Mouse (Mus musculus) layer of hippocampus, postnatal 10 days (tissue): ENCODE results near the gene Ofd1. TPM values are rescaled to one million over a fixed set of nuclear protein-coding genes. Genes with fewer than 3 reads are reported as not detected.

Experiments
- DNase-seq, 2 experiments: peaks; one replicate each; pipeline ENCODE4 v3.0.0; 2021; ENCODE audit warnings: low spot score in 2 of 2
- total RNA-seq, 2 experiments: library from RNA; stranded (reverse); gene quantifications; 2 replicates each; pipeline ENCODE4 v1.2.3; 2021

The Ofd1 gene
- total RNA-seq, 2 experiments from 2014 or later = 5.3 to 6.2 TPM

DNA sequence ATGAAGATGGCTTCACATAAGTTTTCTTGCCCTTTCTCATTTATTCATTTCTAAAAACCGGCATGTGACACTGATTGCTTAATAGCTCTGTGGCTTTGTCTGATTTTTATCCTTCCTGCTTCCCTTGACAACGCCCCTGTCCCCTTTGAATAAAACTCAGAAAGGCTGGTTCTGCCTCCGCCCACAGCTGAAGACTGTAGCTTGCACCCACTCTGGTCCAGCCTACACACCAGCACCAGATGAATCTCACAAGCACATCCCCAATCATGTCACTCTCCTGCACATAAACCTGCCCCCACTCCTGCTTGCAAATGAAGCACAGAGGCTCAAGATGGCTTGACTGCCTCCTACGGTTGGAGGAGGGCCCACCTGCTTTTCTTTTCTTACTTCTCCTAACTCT, 80.0 kb downstream of the Ofd1 start:
- no peak for DNase-seq

DNA sequence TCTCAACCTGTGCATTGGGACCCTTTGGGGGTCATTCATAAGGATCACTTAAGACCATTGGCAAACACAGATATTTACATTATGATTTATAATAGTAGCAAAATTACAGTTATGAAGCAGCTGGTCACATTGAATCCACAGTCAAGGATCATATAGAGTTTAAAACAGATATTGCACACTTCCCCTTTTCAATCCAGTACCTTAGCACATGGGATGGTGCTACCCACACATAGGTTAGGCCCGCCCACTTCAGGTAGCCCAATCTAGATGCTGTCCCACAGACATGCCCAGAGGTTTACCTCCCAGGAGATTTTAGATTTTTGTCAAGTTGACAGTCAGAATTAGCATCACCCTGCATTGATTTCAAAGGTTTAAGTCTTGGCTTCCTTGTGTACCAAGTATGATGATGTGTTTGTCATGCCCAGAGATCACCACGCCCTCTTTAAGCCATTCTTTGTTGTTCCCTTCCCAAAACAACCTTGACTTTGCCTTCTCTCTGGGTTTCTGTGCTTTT, 80.5 kb downstream of the Ofd1 start:
- no peak for DNase-seq

DNA sequence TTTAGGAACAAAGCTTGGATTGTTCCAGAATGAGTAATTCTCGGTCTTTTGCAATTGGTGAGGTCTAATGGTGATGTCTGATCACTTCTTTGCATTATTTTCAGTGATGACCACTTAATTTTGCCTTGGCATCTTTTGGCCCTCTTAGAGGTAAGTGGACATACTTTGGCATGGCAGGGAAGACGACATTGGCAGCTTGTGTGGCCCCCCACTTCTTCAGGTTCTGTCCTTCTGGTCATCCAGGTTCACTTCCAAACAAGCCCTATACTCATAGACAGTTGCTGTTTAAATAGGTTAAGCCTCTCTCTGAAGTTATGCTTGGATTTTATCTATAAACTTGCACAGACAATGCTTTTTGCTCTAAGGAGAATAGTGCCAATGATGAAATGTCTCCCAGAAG, 81.5 kb downstream of the Ofd1 start:
- no peak for DNase-seq

DNA sequence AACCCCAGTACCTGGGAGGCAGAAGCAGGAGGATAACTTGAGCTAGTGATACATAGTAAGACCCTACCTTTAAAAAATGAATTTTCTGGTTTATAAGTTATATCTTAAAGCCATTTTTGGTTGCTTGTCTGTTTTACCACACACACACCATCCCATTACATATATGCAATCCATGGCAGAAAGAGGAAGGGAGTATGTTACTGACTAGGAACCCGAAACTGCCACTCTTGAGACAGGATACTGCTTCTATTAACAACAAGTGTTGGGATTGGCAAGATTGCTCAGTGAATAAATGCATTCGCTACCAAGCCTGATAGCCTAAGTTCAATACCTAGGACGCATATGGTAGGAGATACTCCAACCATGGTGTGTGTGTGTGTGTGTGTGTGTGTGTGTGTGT, 84.2 kb downstream of the Ofd1 start:
- no peak for DNase-seq

DNA sequence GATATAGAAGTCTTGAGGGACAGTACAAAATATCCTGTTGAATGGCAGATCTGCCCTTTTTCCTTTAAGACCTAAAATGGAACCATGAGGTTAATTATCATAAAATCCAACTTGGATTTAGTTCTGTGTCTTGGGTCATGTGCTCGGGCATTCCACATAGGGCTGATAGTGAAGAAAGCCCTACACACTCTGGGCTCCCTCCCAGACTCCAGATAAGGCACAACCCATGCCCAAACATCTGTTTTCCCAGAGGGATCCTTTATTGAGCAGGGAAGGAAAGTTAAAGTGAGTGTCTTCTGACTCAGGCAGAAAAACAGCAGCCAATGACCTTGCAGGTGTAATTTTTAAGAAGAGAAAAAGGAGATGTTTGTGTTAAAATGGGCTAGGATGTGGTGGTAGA, 85.6 kb downstream of the Ofd1 start:
- no peak for DNase-seq

DNA sequence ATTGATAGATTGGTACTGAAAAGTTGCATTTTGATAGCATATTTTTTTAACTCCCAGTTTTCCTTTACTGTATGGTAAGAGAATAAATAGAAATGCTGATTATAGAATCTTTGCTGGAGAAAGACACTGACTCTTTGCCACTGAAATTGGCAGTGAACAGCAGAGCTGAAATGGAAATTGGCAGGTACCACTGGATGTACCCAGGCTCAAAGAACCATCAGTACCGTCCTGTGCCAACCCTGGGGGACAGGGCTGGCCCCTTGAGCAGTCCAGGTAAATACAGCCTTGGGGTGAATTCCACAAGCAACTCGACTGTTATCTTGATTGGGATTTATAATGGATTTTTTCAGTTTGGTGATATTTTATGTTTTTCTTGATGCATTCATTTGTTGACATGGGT, 87.1 kb downstream of the Ofd1 start:
- DNase-seq = no peak

DNA sequence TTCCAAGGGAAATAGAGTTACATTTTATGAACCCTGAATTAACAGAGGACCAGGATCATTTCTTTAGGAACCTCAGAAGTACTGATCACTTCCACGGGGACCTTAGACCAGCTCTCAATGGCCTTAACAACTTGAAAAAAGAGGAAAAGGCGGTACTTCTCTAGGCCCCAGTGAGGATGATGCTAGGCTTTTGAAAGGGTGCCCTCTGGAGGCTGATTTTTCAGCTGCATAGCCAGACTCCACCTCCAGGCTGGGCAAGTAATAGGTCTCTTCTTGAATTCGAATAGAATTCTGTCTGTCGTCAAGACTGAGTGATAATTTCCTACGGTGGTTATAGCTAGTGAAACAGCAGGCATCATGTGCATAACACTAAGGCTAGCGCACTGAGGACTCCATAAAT, 88.7 kb downstream of the Ofd1 start:
- DNase-seq = peak; percentile 62 to 74

DNA sequence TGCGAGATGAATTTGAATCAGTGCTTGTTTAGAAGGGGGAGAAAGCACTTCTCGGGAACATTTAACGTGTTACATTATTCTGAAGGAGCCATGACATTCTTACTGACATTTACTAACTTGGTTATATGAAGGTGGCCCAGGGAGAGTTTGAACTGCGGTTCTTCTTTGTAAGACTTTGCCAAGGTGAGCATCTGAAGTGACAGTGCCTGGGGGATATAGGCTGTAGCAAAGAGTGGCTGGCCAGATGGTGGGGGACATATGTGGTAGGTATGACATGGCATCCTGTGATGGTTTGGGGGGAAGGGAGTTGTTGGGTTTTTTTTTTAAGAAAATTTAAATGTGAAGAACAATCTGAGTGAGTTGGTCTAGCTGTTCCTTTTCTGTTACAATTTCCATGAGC, 91.9 kb downstream of the Ofd1 start:
- peak in 1 of 2 experiments; percentile 16 for DNase-seq

DNA sequence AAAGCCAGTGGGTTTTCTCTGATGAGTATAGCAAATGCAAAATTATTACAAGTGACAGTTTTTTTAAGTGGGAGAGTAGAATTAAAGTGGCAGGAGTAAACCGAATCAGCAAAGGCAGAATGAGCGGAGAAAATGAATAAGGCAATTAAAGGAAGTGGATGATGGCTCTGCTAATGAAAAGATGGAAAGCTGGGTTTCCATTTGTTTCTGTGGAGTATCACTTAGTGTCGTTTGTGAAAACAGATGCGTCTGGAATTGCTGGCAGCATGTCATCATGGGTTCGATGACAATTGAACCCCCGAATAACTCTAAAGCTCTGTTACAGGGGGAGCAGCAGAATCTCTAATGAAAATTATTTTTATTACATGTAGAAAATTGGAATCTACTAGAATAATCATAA, 92.4 kb downstream of the Ofd1 start:
- no peak for DNase-seq

DNA sequence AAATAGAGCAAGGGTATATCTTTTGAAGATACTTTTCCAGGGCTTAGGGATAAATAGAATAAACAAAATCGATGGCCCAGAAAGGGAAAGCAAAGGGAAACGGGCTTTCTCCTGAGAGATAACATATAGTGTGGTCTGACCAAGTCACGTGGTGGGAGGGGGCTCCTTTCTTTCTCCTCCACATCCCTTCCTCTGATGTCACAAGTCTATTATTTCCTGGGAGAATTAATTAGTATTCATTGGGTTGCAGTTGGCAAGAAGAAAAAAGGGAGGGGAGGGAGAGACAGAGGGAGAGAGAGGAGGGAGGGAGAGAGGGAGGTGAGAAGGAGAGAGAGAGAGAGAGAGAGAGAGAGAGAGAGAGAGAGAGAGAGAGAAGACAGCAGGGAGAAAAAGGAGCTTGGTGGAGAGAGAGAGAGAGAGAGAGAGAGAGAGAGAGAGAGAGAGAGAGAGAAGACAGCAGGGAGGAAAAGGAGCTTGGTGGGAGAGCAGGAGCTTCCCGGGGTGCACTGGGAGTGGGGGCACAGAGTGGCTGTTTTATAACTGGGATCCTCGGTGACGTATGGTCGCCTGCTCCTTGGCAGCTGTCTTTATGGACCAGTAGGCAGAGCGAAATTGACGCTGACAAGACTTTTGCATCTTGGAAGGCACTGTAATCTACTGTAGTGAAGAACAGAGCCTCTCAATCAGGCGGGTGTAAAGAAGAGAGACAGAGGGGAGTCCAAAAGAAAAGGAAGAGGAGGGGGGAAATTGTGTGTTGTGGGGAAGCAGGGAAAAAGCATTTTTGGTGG, 96.1 kb downstream of the Ofd1 start:
- peak; percentile 49 to 61 for DNase-seq

DNA sequence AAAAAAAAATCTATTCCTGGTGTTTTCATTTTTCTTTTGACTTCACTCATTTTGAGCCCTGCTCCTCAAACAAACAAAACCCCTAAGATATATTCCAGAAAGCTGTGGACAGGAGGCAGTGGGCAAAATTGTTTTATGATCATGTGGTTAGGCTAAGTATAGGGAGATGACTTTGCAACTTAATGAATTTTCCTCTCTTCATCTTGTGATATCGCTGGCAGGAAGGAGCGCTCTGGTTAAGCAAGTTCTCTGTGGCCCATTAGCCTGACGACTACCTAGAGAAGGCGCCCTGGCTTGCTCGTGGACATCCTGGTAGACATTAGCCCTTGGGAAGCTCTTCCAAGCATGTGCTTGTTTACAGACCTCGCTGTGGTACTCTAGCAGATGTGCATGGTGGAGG, 98.7 kb downstream of the Ofd1 start:
- DNase-seq = no peak

Other genes with a start within 250 kb of the Ofd1 start
- 100 to 1,000 TPM; 755 to 812 TPM for gene Gpm6b, start 201.8 kb downstream of the Ofd1 start, total RNA-seq
- 10 to 100 TPM; 49.9 to 54.1 TPM for gene Trappc2, start 130 bp downstream of the Ofd1 start, total RNA-seq
- 10 to 100 TPM; 33.8 to 41.3 TPM for gene Rab9, start 39.2 kb upstream of the Ofd1 start, total RNA-seq
- 1 to 10 TPM; 2.1 to 2.4 TPM for gene Tceanc, start 77.9 kb upstream of the Ofd1 start, total RNA-seq
- gene Egfl6, start 145.0 kb upstream of the Ofd1 start, total RNA-seq = 1 to 10 TPM; 4.1 to 4.3 TPM